Mouse (Mus musculus) liver, postnatal 0 days (tissue): Measurements from ENCODE around the gene H2-T3. TPM values are rescaled to one million over a fixed set of nuclear protein-coding genes. Genes with fewer than 3 reads are reported as not detected.

Source experiments
- polyA plus RNA-seq: library from polyadenylated mRNA; unstranded; fragments of >200 nt; fragmentation: Nextera tagmentation; extraction: Ambion mirVana; gene quantifications from 2 replicates; pipeline ENCODE4 v1.2.1, GENCODE M21; 2015

Gene H2-T3
- polyA plus RNA-seq, 1 experiment from 2014 or later: not detected

Other genes with a start within 250 kb of the H2-T3 start
- 37.8 and 47.7 TPM in 2 replicates for gene Abcf1, start 220.5 kb downstream of the H2-T3 start, polyA plus RNA-seq
- 9.5 and 10.8 TPM in 2 replicates for gene Gnl1, start 210.4 kb downstream of the H2-T3 start, polyA plus RNA-seq
- gene Prr3, start 210.1 kb downstream of the H2-T3 start, polyA plus RNA-seq: 6.1 and 6.3 TPM in 2 replicates
- 4.6 and 5.4 TPM in 2 replicates for gene H2-T24, start 169.7 kb downstream of the H2-T3 start, polyA plus RNA-seq
- 113 and 120 TPM in 2 replicates for gene H2-T23, start 157.4 kb downstream of the H2-T3 start, polyA plus RNA-seq
- 16.2 and 17.1 TPM in 2 replicates for gene H2-T22, start 147.5 kb downstream of the H2-T3 start, polyA plus RNA-seq
- not detected in 2 replicates for gene Gm6034, start 147.3 kb downstream of the H2-T3 start, polyA plus RNA-seq
- 0.12 TPM in 1 of 2 replicates, not detected in the other for gene Gm11127, start 131.9 kb downstream of the H2-T3 start, polyA plus RNA-seq
- gene Gm19684, start 68.6 kb downstream of the H2-T3 start, polyA plus RNA-seq: not detected in 2 replicates
- gene Gm7030, start 60.9 kb downstream of the H2-T3 start, polyA plus RNA-seq: not detected in 2 replicates
- not detected in 2 replicates for gene Gm8909, start 21.8 kb downstream of the H2-T3 start, polyA plus RNA-seq
- gene Rpp21, start 67.8 kb upstream of the H2-T3 start, polyA plus RNA-seq: 53.2 and 55.1 TPM in 2 replicates
- gene Trim39, start 82.0 kb upstream of the H2-T3 start, polyA plus RNA-seq: 2.7 and 3.6 TPM in 2 replicates
- gene H2-M10.2, start 96.2 kb upstream of the H2-T3 start, polyA plus RNA-seq: not detected in 2 replicates
- gene H2-M10.1, start 135.9 kb upstream of the H2-T3 start, polyA plus RNA-seq: not detected in 2 replicates
- not detected in 2 replicates for gene H2-M10.3, start 178.1 kb upstream of the H2-T3 start, polyA plus RNA-seq